Mouse (Mus musculus): ENCODE measurements at regions not wholly inside any gene's neighbourhood (a gene's known extent, or its start where the extent isn't known, plus 50 kb on each side); places are given as distances from the start of the nearest gene placed in this dataset.

GRCm38 (mm10) chr15:67227456-67228164 lies 726.9 kb upstream of the Lrrc6 start:
- peak; percentile 66 for DNase-seq (ENCODE audit: low read depth, low spot score)

- DNase-seq (ENCODE audit: low read depth, low spot score): no peak
These were observed 726.2 kb upstream of the Lrrc6 start for GRCm38 (mm10) chr15:67226900-67227299.
